8 mouse cellular contexts compared by ENCODE assay signal in genomic region chr10:95322076-95323070, GRCm38 (mm10). TPM values are rescaled to one million over a fixed set of nuclear protein-coding genes. Genes with fewer than 3 reads are reported as not detected.
DNase-seq lines count a peak whose midpoint lies in the region; ATAC-seq and TF ChIP-seq lines count a peak whose summit lies in the region.

No protein-coding gene starts in this region.

- H3K27ac ChIP-seq in forebrain, embryonic 12.5 days = peak overlapping the region; percentile 94; the same call in 1 of the 2 replicates
- peak overlapping the region; percentile 46 for H3K27ac ChIP-seq in stomach, embryonic 16.5 days (ENCODE audit: low read length)

- no peaks in the 10 kb centered on the region for H3K9me3 ChIP-seq in G1E (replicated peaks)
- no peaks in the 10 kb centered on the region for H3K9me3 ChIP-seq in forebrain, embryonic 12.5 days
- H3K9me3 ChIP-seq in stomach, embryonic 16.5 days (replicated peaks; ENCODE audit: control insufficient read depth, low read length) = no peaks in the 10 kb centered on the region

- no peak for TF ChIP-seq CTCF in G1E (IDR thresholded peaks at IDR 0.05; ENCODE audit: low read depth, low read length)

- peaks cover 20% of the 10 kb centered on the region for H3K36me3 ChIP-seq in G1E (replicated peaks)
- no peaks in the 10 kb centered on the region for H3K36me3 ChIP-seq in forebrain, embryonic 12.5 days (replicated peaks)
- no peaks in the 10 kb centered on the region for H3K36me3 ChIP-seq in stomach, embryonic 16.5 days (ENCODE audit: control insufficient read depth, insufficient read depth, low read length)

- no peak for ATAC-seq in G1E (ENCODE audit: extremely low read depth, insufficient number of reproducible peaks, low FRiP score, poor library complexity, severe bottlenecking)
- no peak for ATAC-seq in forebrain, embryonic 12.5 days (ENCODE audit: low FRiP score)
- peak; percentile 55 for ATAC-seq in megakaryocyte, adult 5-6 weeks (ENCODE audit: poor library complexity, severe bottlenecking)
- no peak for ATAC-seq in stomach, embryonic 16.5 days (ENCODE audit: insufficient read depth, low FRiP score)

- no peak for DNase-seq in G1E (ENCODE audit: low spot score)
- peak; percentile 68 for DNase-seq in adrenal gland, postnatal 10 days
- DNase-seq in heart, postnatal 25 days (ENCODE audit: low spot score) = peak; percentile 77
- peak; percentile 28 to 39 for DNase-seq in kidney, postnatal 4 days
- DNase-seq in right cerebral cortex, postnatal 36 days (ENCODE audit: low spot score in 2 of 2) = no peak

- H3K9ac ChIP-seq in forebrain, embryonic 12.5 days = peak overlapping the region; percentile 82; the same call in 1 of the 2 replicates
- peak overlapping the region; percentile 89 for H3K9ac ChIP-seq in stomach, embryonic 16.5 days (ENCODE audit: low read length)

- 70% methylated on average over 20 of the region's 20 CpGs for WGBS in forebrain, embryonic 12.5 days
- 58% methylated on average over 20 of the region's 20 CpGs for WGBS in stomach, embryonic 16.5 days

- intact Hi-C loops in heart, postnatal 25 days (cut with DNase I) = loop anchor here (1.0 to 5.0 kb wide), 5 partner anchors 56 to 332 kb away; no protein-coding TSS in a partner anchor

- peak overlapping the region; percentile 82; the same call in 1 of the 2 replicates for H3K4me3 ChIP-seq in G1E (ENCODE audit: low read depth, low read length)
- peak overlapping the region; percentile 64 for H3K4me3 ChIP-seq in forebrain, embryonic 12.5 days (replicated peaks)
- peak overlapping the region; percentile 77 for H3K4me3 ChIP-seq in stomach, embryonic 16.5 days (replicated peaks; ENCODE audit: low read length)

- peak overlapping the region; percentile 68 for H3K4me2 ChIP-seq in forebrain, embryonic 12.5 days
- peak overlapping the region; percentile 88 for H3K4me2 ChIP-seq in stomach, embryonic 16.5 days (ENCODE audit: low read depth, low read length)

- H3K4me1 ChIP-seq in G1E (ENCODE audit: insufficient read depth, low read depth, low read length) = peaks cover 49% of the 10 kb centered on the region
- peaks cover 13% of the 10 kb centered on the region for H3K4me1 ChIP-seq in forebrain, embryonic 12.5 days
- H3K4me1 ChIP-seq in stomach, embryonic 16.5 days (ENCODE audit: control insufficient read depth, insufficient read depth, low read length) = peaks cover 16% of the 10 kb centered on the region

- no peaks in the 10 kb centered on the region for H3K27me3 ChIP-seq in G1E (ENCODE audit: insufficient read depth, low read length)
- H3K27me3 ChIP-seq in forebrain, embryonic 12.5 days = no peaks in the 10 kb centered on the region
- no peaks in the 10 kb centered on the region for H3K27me3 ChIP-seq in stomach, embryonic 16.5 days (ENCODE audit: control insufficient read depth, insufficient read depth, low read length)

RNA-seq across cellular contexts. Expression of gene Cradd, which starts 1.6 kb away (rescaled TPM):
- total RNA-seq in G1E (2014; fragmentation: Nextera tagmentation) (81.4 and 91.9 TPM in 2 replicates), G1E (2017) (9.0 and 9.1 TPM in 2 replicates)
- polyA plus RNA-seq in G1E (2012) = 22.5 and 24.4 TPM in 2 replicates
- total RNA-seq in adrenal gland, postnatal 10 days (2021) = 10 to 100 TPM in 1 of 2 experiments, 1 to 10 TPM in 1; 8.2 to 13.4 TPM
- 13.3 and 14.2 TPM in 2 replicates for polyA plus RNA-seq in forebrain, embryonic 12.5 days (2016; fragmentation: Nextera tagmentation; extraction: Ambion mirVana)
- total RNA-seq in heart, postnatal 25 days (2021) = 1 to 10 TPM; 7.9 to 9.3 TPM
- total RNA-seq in megakaryocyte, adult 5-6 weeks (2015) = 20.3 and 20.5 TPM in 2 replicates
- 3.6 and 7.3 TPM in 2 replicates for total RNA-seq in megakaryocyte, adult 5-6 weeks (2017)
- 9.8 and 10.7 TPM in 2 replicates for polyA plus RNA-seq in stomach, embryonic 16.5 days (2015; fragmentation: Nextera tagmentation; extraction: Ambion mirVana)

Comparison
In these comparisons a context has a peak if more than half of its experiments do, and no peak if none do; other contexts are left out.
1. DNase-seq: peak in adrenal gland, postnatal 10 days (single experiment), heart, postnatal 25 days (single experiment) and kidney, postnatal 4 days (2 of 2); none in G1E (single experiment) and right cerebral cortex, postnatal 36 days (0 of 2).
2. Peak in every context shown above with its lines, with median percentiles within 50 percentile points of each other: H3K4me3 ChIP-seq.